Mouse (Mus musculus) testis, adult 10 weeks (tissue): Measurements from ENCODE around the gene Cxcl9. TPM values are rescaled to one million over a fixed set of nuclear protein-coding genes. Genes with fewer than 3 reads are reported as not detected.

Source experiments
- polyA plus RNA-seq: library from polyadenylated mRNA; stranded (reverse); fragments of 350-450 nt; fragmentation: Illumina TruSeq; extraction: RNeasy Lipid Tissue Mini Kit (QIAGEN cat#74804); gene quantifications from one replicate; pipeline ENCODE4 v1.2.3, GENCODE M21; 2014; ENCODE audit warnings: low read depth, low replicate concordance

Cxcl9 gene
- 0.99 TPM for polyA plus RNA-seq

DNA sequence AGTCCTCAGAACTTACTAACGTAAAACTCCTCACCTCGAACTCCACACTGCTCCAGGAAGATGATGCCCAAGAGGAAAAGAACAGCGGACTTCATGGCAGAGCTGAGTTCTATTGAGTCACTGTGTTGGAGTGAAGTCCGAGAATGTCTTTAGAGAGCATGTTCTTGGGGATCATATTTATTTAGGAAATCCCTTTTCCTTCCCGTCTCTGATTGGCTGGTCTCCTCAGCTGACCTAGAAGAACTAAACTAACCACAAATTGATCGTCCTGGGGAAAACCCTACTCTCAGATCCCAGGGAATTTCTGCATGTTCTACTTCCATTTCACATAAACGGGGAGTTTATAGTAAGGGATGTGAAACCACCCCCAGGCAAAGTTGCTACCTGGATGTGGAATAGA, at the start of gene Cxcl9:
TSS of gene Cxcl9 (minus strand) at position 151 of the 400 bp plus-strand sequence.

DNA sequence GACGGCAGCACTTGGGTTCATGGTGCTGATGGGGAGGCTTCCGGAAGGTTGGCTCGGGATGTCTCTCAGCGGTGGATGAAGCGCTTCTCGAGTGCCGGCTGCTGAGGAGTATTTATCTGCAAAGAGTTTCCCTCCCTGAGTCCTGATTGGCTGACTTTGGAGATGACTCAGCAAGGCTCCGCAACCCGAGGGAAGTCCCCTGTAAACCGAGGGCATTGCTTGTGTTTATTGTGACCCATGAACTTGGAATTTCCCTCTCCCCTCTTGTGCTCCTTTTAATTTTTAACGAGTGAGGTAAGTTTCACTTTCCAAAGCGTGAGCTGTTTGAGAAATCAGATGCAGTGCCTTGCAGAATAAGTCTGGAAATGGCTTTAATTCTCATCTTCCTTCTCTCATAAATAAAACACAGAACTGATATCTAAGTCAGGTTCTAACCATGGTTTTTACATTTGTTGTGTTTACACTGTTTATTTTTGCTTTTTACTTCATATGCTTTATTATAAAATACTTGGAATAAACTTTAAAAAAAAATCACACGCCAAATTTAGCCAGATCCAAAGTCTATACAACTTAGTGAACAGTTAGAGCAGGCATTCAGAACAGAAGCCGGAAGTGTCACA, 21.0 kb upstream of the Cxcl9 start, which contains the start of gene Cxcl10:
TSS of gene Cxcl10 (minus strand) at position 96 of the 620 bp plus-strand sequence.

DNA sequence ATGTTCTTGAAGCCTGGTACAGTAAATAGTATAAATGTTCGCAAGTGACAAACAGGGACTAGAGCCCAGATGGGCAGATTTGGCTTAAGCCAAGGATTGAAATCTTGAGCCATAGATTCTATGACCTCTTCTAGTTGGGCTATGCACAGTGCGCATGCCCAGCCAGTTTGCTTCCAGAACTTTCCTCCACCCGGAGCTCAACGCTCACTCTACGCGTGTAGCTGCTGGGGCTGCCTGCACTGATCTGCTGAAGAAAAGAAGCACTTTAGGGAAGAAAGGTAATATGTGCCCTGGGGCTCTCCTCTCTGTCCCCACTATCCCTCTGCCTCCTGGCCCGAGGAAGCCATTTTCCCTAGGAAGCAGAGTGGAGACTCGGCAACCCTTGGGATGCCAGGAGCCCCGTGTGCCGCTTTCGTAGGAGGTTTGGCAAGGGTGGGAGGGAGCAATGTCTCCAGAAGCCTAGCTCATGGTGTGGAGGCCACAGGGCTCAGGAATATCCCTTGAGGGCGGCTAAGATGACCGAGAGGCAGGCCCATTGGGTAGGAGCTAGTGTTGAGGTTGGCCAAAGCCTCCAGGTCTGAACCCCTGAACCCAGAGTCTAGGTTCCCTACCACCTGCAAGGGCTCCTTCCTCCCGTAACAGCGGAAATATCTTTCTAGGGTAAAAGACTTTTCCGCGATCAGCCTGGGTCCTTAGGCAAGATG, 3.9 kb upstream of the Cxcl9 start, which contains the start of gene Art3:
TSS of gene Art3 (plus strand) at position 193 of the 704 bp plus-strand sequence.

DNA sequence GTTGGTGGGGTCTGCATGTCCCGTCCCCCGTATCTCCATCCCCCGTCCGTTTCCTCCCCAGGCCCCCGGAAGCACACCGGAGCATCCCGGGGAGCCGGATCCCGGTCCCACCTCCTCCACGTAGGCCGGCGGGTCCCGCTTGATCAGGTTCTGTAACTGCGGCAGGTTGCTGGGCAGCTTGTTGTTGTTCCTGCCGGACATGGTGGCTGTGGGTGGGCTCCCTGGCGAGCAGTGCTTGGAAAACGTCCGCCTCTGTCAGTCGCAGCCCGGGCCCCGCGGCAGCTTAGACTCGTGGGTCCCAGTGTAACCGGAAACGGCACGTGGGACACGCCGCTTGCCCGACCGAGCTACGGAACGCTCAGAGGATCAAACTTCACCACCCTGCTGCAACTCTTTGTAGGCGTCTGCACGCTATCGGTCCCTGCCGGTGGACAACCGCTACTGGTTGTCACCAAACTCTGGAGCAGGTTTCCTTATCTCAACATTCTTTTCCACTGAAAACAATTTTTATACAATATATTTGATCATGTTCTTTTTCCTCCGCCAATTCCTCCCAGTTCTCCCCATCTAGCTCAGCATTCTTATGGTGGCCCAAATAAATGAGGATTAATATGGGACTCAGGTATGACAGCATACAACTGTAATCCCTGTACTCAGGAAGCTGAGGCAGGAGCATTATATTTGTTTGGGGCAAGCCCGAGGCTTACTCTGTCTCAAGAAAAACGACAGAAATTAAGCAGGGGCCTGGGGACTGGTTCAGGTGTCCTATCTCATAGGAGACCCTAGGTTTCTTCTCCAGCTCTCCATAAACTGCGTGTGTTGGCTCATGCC, 18.0 kb downstream of the Cxcl9 start, which contains the start of gene Sdad1:
TSS of gene Sdad1 (minus strand) at position 799 of the 831 bp plus-strand sequence.

DNA sequence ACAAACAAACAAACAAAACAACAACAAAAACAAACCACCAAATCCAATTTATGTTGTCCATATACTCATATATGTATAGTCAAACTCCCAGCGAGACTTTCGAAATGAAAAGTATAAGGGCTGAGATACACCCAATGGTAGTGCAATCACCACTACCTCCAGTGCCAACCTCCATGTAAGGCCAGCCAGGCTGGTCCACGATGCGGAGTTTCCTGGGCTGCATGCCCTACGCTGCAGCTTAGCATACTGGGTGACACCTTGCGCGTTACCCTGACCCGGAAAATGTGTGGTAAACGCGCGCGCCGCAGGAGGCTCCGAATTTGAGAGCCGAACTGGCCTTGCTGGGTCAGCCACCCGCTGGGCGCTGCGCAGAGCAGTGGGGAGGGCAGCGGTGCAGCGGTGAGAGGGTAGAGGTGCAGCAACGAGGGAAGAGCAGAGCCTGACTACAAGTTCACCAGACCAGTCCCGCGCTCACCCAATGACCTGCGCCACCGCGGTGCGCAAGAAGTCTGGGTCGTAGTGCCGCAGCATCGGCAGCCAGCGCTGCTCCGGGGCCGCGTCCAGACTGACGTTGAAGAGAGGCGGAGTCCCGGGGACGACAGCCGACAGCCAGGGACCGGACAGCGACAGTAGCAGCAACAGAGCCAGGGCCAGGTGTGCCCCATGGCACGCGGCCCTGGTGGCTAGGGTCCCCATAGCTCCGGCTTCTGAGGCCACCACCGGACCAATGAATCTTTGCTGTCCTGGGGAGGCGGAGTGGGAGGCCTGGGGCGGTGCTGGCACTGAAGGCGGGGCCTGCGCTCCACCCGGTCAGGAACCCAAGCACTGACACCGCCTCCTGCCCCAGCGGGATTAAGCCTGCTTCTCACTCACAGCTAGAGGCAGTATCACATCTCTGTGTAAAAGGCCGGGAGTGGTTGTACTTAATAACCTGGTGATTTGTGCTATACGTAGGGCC, 50.2 kb downstream of the Cxcl9 start, which contains the start of gene Naaa:
TSS of gene Naaa (minus strand) at position 734 of the 958 bp plus-strand sequence.

Other genes with a start within 250 kb of the Cxcl9 start
- 130 TPM for gene G3bp2, start 244.4 kb downstream of the Cxcl9 start, polyA plus RNA-seq
- 42.7 TPM for gene Uso1, start 190.1 kb downstream of the Cxcl9 start, polyA plus RNA-seq
- gene U90926, start 112.7 kb downstream of the Cxcl9 start, polyA plus RNA-seq, result 2.5 TPM
- gene Ppef2, start 71.8 kb downstream of the Cxcl9 start, polyA plus RNA-seq, result 0.28 TPM
- 1.5 TPM for gene Naaa, start 49.9 kb downstream of the Cxcl9 start, polyA plus RNA-seq
- gene Sdad1, start 17.6 kb downstream of the Cxcl9 start, polyA plus RNA-seq, result 72.5 TPM
- 342 TPM for gene Art3, start 3.7 kb upstream of the Cxcl9 start, polyA plus RNA-seq
- not detected for gene Cxcl10, start 20.8 kb upstream of the Cxcl9 start, polyA plus RNA-seq
- 46.3 TPM for gene Nup54, start 107.1 kb upstream of the Cxcl9 start, polyA plus RNA-seq
- gene Scarb2, start 178.8 kb upstream of the Cxcl9 start, polyA plus RNA-seq, result 14.5 TPM
- gene Fam47e, start 227.0 kb upstream of the Cxcl9 start, polyA plus RNA-seq, result not detected